Mouse (Mus musculus) adrenal gland (tissue): Measurements from ENCODE around the gene Nrp2.

ENCODE experiments used
- intact Hi-C: fragments of 180-260 bp; cut with DNase I; formaldehyde crosslinking; loops from one replicate; pipeline ENCODE4 v1.15.1; 2025

The Nrp2 gene

DNA sequence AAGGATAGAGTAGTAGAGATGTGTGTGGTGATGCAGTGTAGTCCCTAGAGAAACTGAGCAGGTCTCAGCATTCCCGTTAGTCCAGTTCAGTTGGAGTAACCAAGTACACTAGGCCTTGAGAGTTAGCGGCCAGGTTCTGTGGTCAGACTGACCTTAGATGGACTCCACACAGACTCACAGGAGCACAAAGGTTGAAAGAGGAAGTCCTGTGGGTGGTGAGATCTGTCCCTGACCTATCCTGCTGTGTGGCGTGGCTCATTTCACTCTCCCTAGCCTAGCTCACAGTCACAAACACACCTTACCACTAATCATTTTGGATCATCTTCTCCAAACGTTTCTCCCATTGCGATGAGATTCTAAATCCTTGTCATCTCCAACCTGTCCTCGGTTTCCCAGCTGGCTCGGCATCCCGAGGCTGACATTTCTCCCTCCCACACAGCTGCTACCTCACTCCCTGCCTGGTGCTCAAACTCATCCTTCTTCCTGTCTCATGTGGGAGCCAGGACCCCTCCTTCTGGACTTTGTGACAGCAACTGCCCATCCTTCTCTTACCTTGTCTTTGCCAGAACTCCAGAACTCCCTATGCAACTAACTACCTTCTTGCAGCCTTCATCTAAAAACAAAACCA, 106.6 kb downstream of the Nrp2 start:
- intact Hi-C loops: no loop called here

DNA sequence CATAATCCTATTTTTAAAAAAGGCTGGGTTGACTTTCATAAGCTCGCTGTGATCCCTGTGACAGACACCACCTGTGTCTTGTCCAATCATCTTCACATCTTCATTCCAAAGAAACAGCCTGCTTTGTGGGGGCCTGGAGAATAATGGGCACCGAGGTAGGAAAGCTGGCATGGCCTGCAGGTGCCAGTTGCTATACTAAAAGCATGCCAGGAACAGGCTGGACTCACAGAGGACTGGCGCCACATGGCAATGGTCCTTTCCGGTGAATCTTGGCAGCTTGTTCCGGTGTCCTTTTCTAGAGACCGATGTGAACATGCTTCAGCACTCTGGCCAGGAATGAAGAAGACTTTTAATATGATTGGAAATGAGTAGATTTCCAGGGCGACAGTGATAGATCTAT, 108.1 kb downstream of the Nrp2 start:
- intact Hi-C loops: no loop called here

DNA sequence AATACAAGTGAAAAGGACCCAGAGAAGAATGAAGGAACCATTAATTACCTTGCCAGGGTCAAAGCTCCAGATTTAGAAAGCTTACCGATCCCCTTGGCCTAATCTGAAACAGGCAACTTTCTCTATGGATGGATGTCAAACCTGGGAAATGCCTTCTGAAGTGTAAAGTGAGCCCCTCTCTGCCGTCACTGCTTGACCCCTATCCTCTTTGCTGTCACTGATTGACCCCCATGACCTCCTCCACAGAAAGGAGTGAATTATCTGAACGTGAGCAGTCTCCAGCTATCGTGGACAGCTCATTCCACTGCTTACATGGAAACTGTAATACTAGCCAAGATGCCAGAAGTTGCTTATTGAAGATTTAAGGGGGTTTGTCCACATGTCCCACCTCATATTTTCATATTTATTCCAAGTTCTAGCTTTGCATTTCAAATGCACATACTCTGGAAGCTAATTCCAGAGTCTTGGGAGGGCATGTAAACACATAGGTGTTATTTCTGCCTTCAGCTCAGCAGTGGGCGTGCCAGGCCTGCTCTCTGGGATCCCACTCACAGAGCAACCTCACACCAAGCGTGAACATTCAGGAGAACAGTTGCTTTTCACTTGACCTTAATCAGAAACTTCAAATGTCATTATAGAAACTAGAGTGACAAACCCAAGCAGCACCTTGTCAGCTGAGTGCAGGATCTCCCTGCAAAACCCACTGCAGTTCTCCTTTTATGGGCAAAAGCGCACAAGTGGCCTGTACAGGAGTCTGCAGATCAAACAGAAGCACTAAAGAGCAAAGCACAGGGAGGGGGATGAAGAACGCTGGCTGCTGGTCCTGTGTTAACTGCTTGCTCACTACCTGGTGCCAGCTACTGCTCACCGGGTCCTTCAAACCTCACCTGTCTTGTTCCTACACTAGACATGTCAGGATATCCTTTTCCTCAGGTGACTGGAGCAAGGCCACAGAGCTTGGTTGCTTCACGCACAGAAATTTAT, 109.9 kb downstream of the Nrp2 start:
- intact Hi-C loops: no loop called here

DNA sequence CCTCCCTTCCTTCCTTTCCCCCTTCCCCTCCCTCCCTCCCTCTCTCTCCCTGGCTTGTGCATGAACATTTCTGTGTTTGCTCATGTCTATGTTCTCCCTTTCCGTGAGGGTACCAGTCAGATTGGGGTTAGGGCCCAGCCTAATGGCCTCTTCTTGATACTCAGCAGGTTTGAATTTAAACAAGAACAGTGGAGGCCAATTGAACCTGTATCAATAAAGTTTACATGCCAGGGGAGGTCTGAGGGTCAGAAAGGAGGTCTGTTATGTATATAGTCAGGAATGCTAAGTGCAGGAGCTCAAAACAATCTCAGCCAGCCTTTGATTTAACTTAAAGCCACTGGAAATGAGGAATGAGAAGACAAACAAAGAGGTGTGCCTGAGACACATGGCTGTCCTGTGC, 110.9 kb downstream of the Nrp2 start:
- intact Hi-C loops: no loop called here

DNA sequence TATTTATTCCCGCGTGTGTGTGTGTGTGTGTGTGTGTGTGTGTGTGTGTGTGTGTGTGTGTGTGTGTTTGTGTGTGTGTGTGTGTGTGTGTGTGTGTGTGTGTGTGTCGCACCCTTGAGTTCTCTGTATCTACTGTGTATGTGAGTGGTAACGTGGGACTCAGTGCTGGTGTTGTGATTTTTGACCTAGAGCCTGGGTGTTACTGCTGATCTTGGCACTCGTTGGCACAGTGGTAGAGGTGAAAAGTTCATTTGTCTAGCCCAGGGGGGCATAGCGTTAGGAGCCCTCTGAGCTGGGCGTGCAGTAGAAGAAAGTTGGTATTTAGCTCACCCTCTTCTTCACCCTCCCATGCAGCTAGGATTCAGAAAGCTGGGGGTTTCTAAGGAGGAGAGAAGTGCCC, 114.5 kb downstream of the Nrp2 start:
- intact Hi-C loops: no loop called here

DNA sequence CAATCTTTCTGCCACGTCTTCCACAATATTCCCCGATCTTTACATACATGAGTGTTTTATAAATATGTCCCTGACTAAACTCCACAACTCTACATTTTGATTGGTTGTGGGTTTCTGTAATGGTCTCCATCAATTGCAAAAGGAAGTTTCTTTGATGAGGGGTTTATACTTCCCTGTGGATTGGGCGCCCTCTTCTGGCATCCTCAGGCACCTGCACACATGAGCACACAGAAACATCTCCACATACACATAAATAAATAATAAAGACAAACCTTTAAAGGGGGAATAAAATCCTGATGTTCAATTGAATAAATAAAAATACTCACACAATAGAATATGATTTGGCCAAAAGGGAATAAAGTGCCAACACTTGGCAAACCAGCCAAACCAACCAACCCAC, 117.1 kb downstream of the Nrp2 start:
- intact Hi-C loops: no loop called here

DNA sequence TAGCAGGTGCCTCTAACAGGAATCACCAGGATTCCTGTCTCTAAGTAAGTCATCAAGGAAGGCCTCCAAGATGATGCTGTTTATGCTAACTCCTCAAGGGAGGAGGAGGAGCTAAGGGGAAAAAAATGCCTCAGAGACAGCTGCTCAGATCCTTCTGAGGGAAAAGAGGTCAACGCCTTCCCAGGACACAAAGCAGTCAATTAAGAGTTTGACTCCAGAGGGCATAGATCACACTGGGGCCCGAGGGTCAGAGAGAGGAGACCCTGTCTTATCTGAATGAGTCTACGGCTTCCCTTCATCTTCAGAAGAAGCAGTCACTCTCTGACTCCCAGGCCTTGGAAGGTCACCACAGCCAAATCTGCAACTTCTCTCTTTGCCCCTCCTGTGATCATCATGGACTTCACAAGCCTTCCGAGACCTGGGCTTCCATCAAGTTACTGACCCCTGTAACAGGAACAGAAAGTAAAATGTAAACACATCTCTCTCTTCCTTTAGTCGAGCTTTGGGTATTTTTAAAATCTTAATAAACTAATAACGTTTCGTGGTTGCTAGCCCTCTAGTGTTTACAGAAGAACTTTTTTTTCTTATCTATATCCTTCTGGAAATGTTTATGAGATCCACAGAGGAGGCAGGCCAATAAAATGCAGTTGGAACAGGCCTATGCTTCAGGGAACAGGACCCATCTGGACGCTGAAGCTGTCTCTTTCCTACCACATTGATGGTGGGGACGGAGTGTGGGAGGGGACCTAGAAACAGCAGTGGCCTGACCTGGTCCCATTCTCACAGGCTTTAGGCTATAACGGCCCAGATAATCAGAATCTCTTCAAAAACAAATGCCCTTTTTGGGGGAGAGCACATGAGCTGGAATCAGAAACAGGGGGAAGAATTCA, 118.7 kb downstream of the Nrp2 start:
- intact Hi-C loops: no loop called here

DNA sequence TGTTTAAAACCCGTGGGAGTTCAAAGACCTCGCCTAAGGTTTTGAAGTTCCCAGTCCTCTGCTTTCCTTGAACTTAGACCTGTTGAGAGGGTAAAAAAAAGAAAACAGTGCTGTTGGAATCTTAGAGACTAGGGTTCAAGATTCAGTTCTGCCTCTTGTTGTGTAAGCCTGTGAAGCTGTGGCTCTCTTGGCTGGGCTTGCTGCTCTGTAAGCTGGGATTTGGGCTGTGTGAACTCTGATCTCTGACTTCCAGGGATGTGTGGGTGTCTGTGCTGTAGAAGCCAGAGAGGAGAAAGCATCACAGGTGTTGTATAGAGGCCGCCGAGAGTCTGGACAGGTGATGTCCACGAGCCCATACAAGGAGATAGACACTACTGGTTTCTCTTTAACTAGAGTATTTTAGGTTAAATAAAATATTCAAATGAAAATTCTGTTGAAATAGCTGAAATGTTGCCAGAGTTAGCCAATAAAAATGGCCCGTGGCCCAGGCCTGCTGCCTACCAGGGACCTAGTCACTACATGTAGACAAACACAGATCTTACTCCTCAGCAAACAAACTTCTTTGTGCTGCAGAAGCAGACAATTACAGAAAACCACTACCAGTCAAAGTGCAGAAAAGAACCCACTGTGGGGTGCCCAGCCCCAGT, 120.6 kb downstream of the Nrp2 start:
- intact Hi-C loops: no loop called here

DNA sequence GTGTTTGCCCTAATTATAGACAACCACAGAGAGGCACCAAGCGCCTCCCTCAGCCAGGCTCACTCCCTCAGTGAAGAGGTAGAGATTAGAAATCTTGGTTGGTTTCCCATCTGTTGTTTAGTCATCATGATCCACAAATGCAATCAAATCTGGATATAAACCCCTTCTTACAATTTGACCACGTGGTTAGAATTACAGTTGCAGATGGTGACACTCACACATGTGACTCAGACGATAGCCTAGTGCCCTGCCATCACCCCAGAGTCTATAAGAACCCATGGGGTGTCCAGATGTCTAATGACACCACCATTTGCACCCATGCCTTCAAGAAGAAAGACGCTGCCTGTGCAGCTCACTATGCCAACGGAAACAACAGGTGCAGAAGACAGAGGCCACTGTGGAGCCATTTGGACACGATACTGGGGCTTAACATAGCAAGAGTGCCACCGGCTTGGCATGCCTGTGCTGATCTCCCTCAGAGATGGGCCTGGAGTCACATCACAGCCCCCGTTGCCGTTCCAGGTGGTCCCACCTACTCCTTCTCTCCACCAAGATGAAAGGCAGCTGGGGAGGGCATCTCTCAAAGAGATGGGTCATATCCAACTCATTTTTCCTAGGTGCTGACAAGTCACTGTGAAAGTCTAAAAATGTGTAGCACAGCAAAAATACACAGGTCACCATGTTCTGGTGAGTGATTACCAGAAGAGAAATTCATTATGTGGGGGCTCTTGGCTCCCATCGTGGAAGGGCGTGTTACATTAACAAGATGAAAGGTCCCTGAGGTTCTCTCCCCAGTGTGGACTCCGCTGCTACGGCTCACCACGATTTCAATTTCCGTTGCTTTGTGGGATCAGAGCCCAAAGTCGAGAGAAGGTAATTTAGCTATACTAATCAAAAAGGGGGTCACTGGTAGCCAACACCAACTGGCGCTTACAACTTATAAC, 123.0 kb downstream of the Nrp2 start:
- intact Hi-C loops: no loop called here

DNA sequence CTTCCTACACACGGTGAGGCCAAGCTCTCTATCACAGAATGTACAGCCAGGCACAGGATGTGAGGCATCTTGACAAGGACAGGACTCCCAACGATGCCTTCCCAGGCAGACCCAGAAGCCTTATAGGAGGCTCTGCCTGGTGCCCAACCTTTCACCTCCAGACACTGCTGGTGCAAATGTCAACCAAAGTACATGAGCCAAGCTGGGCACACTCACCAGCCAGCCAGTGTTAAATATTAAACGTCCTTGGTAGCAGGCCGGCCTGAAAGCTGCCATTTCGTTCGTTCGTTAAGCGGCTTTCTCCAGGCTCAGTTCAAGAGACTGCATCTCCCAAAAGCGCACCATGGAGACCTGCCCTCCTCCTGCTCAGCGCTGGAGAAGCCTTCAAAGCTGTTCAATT, 124.2 kb downstream of the Nrp2 start:
- intact Hi-C loops: no loop called here

DNA sequence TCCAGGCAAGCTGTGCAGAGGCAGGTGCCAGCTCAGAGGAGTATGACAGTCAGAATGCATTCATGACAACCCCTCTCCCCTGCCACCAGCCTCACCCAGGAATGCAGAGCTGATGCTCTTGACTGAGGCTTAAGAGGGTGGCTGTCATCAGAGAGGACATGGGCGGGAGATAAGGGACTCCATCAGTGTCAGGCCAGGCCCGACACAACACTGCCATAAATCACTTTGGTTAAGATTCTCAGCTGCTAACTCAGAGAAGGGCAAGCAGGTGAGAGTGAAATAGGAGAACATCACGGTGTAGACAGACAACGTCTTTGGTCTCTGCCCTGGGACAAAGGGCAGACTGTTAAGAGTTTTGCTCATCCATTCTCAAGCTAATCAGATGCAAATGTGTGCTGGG, 125.1 kb downstream of the Nrp2 start:
- intact Hi-C loops: no loop called here

DNA sequence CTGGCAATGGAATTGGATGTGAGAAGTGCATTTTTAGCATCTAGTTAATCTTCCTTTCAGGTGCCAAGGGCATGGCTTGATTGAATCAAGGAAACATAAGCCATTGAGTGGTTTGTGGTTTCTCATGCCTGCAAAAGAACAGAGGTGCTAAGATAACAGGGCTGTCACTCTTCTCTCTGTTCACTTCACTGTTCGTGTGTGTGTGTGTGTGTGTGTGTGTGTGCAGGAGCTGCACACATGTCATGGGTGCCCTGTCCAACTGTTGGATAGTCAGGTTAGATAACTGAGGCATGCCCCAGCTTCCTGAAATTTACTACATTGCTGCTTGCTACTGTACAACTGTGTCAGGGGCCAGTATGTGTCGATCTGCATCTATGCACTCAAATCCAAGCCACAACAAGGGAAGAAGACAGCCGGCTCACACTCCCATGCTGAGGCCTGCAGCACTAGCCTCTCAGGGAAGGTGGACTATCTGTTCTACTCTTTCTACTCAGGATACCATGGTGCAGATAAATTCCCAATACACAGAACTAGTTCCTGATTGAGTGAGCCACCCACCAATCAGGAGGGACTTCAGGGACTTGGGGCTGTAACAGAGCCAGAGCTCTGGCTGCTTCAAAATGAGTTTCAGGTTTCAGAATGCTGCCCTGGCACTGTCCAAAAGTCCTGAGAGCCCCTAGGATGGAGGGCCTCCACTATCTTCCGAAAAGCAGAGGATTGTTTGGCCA, 126.8 kb downstream of the Nrp2 start:
- intact Hi-C loops: no loop called here

DNA sequence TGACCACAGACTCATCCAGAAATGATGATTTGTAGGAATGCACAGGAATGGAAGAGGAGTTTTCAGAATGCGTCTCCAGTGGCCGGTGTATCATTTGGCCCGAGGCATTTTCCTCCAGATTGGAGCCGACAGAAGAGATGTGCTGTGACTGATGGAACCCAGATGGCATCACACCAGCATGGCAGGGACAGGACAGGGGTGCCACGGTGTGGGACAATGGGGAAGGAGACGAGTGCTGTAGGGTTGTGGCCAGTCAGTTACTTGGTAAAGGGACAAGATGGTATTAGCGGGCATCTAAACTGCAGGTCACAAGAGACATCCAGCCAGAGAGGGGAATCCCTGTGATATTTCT, 127.3 kb downstream of the Nrp2 start:
- intact Hi-C loops: no loop called here

DNA sequence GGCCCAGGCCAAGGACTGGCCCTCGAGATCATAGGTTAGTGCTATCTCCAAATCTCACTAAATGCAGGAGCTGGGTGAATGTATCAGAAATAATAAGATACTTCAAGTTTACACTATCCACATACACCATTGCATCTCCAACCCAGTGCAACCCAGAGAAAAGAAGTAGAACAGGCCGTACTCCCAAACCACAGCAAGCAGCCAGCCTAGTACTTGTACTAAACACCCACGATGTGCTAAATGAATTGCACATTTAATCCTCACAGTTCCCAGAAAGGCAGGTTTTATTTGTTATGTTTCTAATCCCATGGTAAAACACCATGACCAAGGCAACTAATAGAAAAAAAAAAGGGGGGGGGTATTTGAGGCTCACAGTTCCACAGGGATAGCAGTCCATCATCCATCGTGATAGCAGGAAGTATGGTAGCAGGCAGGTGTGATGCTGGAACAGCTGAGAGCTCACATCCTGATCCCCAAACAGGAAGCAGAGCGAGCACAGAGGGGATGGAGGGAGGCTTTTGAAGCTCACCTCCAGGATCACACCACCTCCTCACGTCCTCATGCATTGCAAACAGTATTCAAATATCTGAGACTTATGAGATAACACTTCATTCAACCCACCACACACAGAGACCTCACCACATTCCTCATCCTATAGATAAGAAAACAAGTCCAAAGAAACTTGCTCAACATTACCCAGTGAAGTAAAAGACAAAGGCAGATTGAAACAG, 128.8 kb downstream of the Nrp2 start:
- intact Hi-C loops: no loop called here

DNA sequence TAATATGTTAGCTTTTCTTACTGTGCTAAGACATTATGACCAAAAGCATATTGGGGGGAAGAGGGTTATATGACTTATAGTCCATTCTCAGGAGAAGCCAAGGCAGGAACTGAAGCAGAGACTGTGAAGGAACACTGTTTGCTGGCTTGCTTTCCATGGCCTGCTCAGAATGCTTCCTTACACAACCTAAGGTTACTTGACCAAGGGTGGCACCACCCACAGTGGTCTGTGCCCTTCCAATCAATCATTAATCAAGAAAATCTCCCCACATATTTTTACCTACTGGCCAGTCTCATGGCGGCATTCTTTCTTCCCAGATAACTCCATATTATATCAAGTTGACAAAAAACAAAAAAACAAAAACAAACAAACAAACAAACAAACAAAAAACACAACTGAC, 130.3 kb downstream of the Nrp2 start:
- intact Hi-C loops: no loop called here

DNA sequence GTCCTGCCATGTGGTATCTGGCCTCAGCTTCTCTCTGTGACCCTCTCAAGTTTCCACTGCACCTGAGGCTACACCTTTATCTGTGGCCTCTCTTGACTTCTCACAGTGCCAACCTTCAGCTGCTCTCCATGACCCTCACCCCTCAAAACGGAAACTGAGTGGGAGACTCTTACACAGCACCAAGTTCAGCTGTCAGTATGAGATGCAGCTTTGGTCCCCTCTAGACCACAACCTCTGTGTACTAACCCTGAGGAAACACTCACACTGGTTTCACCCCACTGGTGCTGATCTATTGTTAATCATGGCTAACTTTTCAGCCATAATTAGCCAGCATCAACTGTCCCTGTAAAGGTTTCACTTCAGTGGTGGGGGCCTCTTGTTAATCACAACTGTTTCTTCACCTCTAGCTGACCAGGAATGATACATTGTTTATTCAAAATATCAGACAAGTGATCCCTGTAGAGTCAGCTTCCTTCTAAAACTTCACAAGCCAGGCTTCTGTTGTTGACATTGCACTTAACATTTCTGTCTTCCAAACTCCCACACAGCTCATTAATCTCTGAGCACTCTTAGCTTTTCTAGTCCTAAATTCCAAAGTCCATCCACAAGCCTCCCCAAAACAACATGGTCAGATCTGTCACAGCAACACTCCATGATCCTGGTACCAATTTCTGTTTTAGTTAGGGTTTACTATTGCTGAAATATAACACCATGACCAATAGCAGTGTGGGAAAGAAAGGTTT, 131.5 kb downstream of the Nrp2 start:
- intact Hi-C loops: no loop called here

DNA sequence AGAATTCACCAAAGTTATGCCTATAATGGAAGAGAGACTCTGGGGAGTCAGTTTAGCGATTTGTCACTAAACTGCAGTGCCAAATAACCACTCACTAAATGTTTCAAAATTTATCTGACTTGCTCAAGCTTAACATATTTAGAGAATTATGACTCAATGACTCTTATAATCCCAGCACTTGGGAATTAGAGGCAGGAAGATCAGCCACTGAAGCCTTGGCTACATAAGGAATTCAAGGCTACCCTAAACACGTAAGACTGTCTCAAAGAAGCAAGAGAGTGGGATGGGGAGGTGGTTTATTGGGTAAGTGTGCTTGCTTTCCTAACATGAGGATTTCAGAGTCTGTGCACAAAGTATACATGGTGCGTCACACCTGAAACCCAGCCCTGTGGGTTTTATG, 135.0 kb downstream of the Nrp2 start:
- intact Hi-C loops: no loop called here

DNA sequence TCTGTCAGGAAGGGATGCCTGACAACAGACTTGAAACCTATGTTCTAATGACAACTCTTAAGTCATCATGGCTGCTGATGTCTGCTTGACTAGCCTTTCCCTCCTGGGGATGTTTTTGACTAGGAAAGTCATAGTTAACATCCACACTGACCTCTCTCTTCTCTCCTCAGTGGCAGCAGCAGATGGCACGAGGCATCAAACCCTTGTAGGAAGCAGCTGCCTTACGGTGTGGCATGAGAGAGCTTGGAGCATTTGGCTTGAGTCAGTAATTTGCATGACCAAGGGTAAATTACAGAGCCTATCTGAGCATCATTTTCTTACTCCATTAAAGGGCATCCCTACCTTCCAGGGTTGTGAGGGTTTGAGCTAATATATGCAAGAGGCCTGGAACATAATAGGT, 135.5 kb downstream of the Nrp2 start:
- intact Hi-C loops: no loop called here
